Mouse (Mus musculus) midbrain, embryonic 13.5 days (tissue): ENCODE measurements around the gene Gm340. TPM values are rescaled to one million over a fixed set of nuclear protein-coding genes. Genes with fewer than 3 reads are reported as not detected.

Experiments
- ATAC-seq: fragments of 200-750 bp; cut with Nextera tagmentation; 2 replicates; pipeline ENCODE4 v1.8.0; 2017; ENCODE audit warnings: mild to moderate bottlenecking, moderate TSS enrichment, moderate library complexity
- H3K27ac ChIP-seq: fragments of 300-500 bp; sonication (generic); 2 replicates; pipeline ENCODE4 v1.5.1; 2015; ENCODE audit warnings: inconsistent platforms, mild to moderate bottlenecking, moderate library complexity
- H3K27me3 ChIP-seq: fragments of 300-500 bp; sonication (generic); 2 replicates; pipeline ENCODE4 v1.6.1; 2015; ENCODE audit warnings: mild to moderate bottlenecking, inconsistent platforms
- H3K36me3 ChIP-seq: fragments of 300-500 bp; sonication (generic); 2 replicates; pipeline ENCODE4 v1.6.1; 2015; ENCODE audit warnings: mild to moderate bottlenecking, inconsistent platforms
- H3K4me1 ChIP-seq: fragments of 300-500 bp; sonication (generic); replicated peaks from 2 replicates; pipeline ENCODE4 v1.6.1; 2015; ENCODE audit warnings: inconsistent platforms
- H3K4me2 ChIP-seq: fragments of 300-500 bp; sonication (generic); replicated peaks from 2 replicates; pipeline ENCODE4 v1.6.1; 2015; ENCODE audit warnings: moderate library complexity, mild to moderate bottlenecking, inconsistent platforms
- H3K4me3 ChIP-seq: fragments of 300-500 bp; sonication (generic); replicated peaks from 2 replicates; pipeline ENCODE4 v1.5.1; 2015; ENCODE audit warnings: mild to moderate bottlenecking, inconsistent platforms
- H3K9ac ChIP-seq: fragments of 300-500 bp; sonication (generic); replicated peaks from 2 replicates; pipeline ENCODE4 v1.6.1; 2015; ENCODE audit warnings: mild to moderate bottlenecking, inconsistent platforms
- H3K9me3 ChIP-seq: fragments of 300-500 bp; sonication (generic); 2 replicates; pipeline ENCODE4 v1.6.1; 2016; ENCODE audit warnings: mild to moderate bottlenecking, inconsistent platforms
- WGBS: fragments of 180-500 bp; shearing (Covaris S2); methylation state at CpG from one replicate; pipeline ENCODE4 v1.1.7; 2015; 5-methylcytosine and 5-hydroxymethylcytosine counted together
- polyA plus RNA-seq: library from polyadenylated mRNA; unstranded; fragments of >200 nt; fragmentation: Nextera tagmentation; extraction: Ambion mirVana; gene quantifications from 2 replicates; pipeline ENCODE4 v1.2.1, GENCODE M21; 2015

Gm340 gene
- polyA plus RNA-seq, result 2.8 and 3.5 TPM in 2 replicates

GRCm38 (mm10) chr19:41581706-41582420, at the start of gene Gm340:
Gm340 (plus strand) TSS chr19:41582370.
- Histone ChIP-seq H3K4me3 (no peak within 1 kb of the TSS), H3K9me3 (no peaks in the 10 kb centered on the region), H3K27ac (no peak within 1 kb of the TSS), H3K4me2 (no peak within 1 kb of the TSS), H3K36me3 (peaks cover 55% of the 10 kb centered on the region), H3K27me3 (no peaks in the 10 kb centered on the region), H3K9ac (no peak within 1 kb of the TSS), H3K4me1 (no peaks in the 10 kb centered on the region)
- no peak for ATAC-seq
- WGBS, result 95% methylated on average over 23 of the region's 23 CpGs

DNA sequence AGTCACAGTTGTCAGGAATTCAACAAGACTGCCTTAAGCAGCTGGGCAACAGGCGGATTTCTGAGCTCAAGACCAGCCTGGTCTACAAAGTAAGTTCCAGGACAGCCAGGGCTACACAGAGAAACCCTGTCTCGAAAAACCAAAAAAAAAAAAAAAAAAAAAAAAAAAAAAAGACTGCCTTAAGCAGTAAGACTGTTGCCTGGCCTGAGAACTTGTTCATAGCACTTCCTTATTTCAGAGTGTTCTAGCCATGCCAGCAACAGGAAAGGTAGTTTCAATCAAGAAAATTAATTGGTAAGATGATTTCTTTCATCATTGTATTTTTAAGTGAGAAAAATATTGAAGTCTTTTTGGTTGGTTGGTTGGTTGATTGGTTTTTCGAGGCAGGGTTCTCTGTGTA, 48.1 kb upstream of the Gm340 start:
- Histone ChIP-seq H3K27me3 (no peaks in the 10 kb centered on the region), H3K4me1 (peaks cover 4% of the 10 kb centered on the region; the same call in 1 of the 2 replicates), H3K36me3 (0 out of 2 replicates have a peak, but pooled peaks cover 3% of the 10 kb centered on the region), H3K9ac (no peak overlapping the region), H3K9me3 (no peaks in the 10 kb centered on the region), H3K27ac (no peak overlapping the region), H3K4me2 (no peak overlapping the region), H3K4me3 (no peak overlapping the region)
- ATAC-seq, result no peak
- 95% methylated on average over 3 of the region's 3 CpGs for WGBS

DNA sequence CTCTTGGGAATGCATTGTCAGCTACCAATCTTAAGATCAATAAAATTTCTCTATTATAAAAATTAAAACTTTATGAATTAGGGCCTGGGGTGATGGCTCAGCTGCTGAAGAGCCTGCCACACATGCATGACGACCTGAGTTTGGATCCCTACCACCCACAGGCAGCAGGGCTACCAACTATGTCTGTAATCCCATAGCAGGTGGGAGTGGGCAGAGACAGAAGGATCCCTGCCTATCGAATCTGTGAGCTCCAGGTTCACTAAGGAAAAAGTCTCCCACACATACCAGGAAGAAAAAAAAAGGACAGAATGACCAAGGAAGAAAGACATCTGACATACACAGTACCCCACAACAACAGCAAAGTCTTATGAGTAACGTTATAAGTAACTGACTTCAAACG, 25.2 kb upstream of the Gm340 start:
- Histone ChIP-seq H3K9ac (no peak overlapping the region), H3K4me2 (no peak overlapping the region), H3K4me1 (peaks cover 11% of the 10 kb centered on the region), H3K27me3 (no peaks in the 10 kb centered on the region), H3K36me3 (peaks cover 29% of the 10 kb centered on the region), H3K9me3 (no peaks in the 10 kb centered on the region), H3K27ac (no peak overlapping the region), H3K4me3 (no peak overlapping the region)
- no peak for ATAC-seq
- 81% methylated on average over 4 of the region's 4 CpGs for WGBS

DNA sequence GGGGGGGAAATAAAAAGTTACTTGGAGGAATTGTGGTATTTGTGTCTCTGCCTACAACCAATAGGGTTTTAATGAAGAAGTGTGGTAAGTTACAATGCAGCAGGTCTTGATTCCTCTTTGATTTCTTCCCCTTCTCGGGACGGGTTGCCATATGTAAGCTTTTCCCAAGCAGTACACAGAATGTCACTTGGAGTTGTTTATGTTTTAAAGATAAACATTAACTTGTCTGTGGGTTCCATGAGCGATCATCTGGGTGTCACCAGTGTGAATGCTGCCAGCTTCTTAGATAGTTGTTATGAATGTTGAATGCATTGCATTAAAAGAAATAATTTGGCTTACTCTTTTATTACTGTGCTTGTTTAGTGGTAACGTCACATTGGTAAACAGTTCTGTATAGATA, 24.7 kb upstream of the Gm340 start:
- H3K36me3 ChIP-seq, result peaks cover 26% of the 10 kb centered on the region
- H3K9me3 ChIP-seq, result no peaks in the 10 kb centered on the region
- peaks cover 11% of the 10 kb centered on the region for H3K4me1 ChIP-seq
- H3K4me3 ChIP-seq, result no peak overlapping the region
- no peaks in the 10 kb centered on the region for H3K27me3 ChIP-seq
- no peak for ATAC-seq
- H3K27ac ChIP-seq, result no peak overlapping the region
- no peak overlapping the region for H3K9ac ChIP-seq
- no peak overlapping the region for H3K4me2 ChIP-seq
- 93% methylated on average over 4 of the region's 4 CpGs for WGBS

GRCm38 (mm10) chr19:41558891-41559486, 23.2 kb upstream of the Gm340 start:
- Histone ChIP-seq H3K9ac (no peak overlapping the region), H3K27ac (no peak overlapping the region), H3K27me3 (no peaks in the 10 kb centered on the region), H3K9me3 (no peaks in the 10 kb centered on the region), H3K4me2 (no peak overlapping the region), H3K4me3 (no peak overlapping the region), H3K4me1 (peaks cover 11% of the 10 kb centered on the region), H3K36me3 (peaks cover 23% of the 10 kb centered on the region)
- 73% methylated on average over 9 of the region's 9 CpGs for WGBS
- peak; percentile 79 for ATAC-seq

- 96% methylated on average over 3 of the region's 3 CpGs for WGBS
- ATAC-seq, result no peak
- Histone ChIP-seq H3K4me1 (peaks cover 11% of the 10 kb centered on the region), H3K4me2 (no peak overlapping the region), H3K27ac (no peak overlapping the region), H3K4me3 (no peak overlapping the region), H3K27me3 (no peaks in the 10 kb centered on the region), H3K9me3 (no peaks in the 10 kb centered on the region), H3K36me3 (peaks cover 19% of the 10 kb centered on the region), H3K9ac (no peak overlapping the region)
These were observed 21.3 kb upstream of the Gm340 start for GRCm38 (mm10) chr19:41560856-41561255.

DNA sequence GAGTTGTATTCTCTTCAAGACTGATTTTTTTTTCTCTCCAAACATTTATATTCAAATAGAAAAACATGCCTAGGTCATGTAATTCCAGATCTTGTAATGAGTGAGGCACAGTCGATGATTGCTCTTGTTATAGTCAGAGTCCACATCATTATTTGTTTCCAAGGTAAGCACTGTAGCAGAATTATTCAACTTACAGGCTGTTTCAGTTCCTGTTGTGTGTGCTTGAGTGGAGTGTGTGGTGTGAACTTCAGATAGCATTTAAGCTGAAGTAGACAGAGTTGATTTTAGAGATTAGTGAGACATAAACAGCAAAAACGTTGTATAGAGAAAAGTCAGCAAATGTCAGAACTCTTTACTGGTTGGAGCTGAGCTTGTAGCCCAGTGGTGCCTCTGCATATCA, 13.4 kb upstream of the Gm340 start:
- Histone ChIP-seq H3K9ac (no peak overlapping the region), H3K4me1 (0 out of 2 replicates have a peak, but pooled peaks cover 5% of the 10 kb centered on the region), H3K36me3 (no peaks in the 10 kb centered on the region), H3K4me2 (no peak overlapping the region), H3K4me3 (no peak overlapping the region), H3K27me3 (no peaks in the 10 kb centered on the region), H3K9me3 (no peaks in the 10 kb centered on the region), H3K27ac (no peak overlapping the region)
- no peak for ATAC-seq
- 78% methylated on average over 2 of the region's 2 CpGs for WGBS

DNA sequence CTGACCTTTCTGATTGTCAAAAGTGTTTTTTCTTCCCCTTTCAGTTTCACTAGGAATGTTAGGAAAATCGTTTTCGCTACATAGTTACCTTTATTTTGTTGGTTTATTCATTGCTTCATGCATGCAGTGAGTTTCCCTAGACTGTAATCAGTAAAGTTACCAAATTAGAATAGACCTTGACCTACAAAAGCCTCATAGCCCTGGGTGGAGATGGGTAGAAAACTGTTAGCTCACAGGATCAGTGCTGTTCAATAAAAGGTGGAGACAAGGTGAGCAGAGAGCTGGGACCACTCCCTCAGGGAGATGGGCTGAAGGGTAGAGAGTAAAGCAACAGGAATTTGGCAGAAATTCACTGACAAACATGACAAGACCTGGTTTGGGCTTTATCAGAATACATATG, 8.5 kb upstream of the Gm340 start:
- no peak overlapping the region for H3K9ac ChIP-seq
- no peaks in the 10 kb centered on the region for H3K27me3 ChIP-seq
- no peaks in the 10 kb centered on the region for H3K9me3 ChIP-seq
- WGBS, result 96% methylated on average over 2 of the region's 2 CpGs
- H3K4me2 ChIP-seq, result no peak overlapping the region
- H3K36me3 ChIP-seq, result no peaks in the 10 kb centered on the region
- H3K4me3 ChIP-seq, result no peak overlapping the region
- no peak for ATAC-seq
- no peak overlapping the region for H3K27ac ChIP-seq
- H3K4me1 ChIP-seq, result 0 out of 2 replicates have a peak, but pooled peaks cover 5% of the 10 kb centered on the region

DNA sequence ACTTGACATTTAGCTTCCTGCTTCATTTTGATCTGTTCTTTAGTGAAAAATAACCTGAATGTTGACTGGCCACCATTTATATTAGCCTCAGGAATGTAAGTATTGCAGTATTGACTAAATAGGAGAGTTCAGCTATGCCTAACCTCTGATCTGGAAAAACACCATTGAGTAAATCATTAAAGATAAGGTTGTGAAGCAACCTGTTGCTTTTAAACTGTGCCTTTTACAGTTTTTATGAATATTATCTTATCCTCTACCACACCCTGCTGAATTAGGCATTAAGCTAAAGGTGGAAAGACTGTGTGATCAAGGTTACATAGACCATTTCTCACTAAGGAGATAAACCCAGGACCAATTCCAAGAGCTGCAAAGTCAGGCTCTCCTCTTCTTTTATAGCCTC, 4.6 kb upstream of the Gm340 start:
- Histone ChIP-seq H3K9ac (no peak overlapping the region), H3K27me3 (no peaks in the 10 kb centered on the region), H3K4me3 (no peak overlapping the region), H3K27ac (no peak overlapping the region), H3K9me3 (no peaks in the 10 kb centered on the region), H3K4me1 (0 out of 2 replicates have a peak, but pooled peaks cover 1% of the 10 kb centered on the region), H3K36me3 (peaks cover 12% of the 10 kb centered on the region), H3K4me2 (no peak overlapping the region)
- no peak for ATAC-seq

GRCm38 (mm10) chr19:41579311-41579920, 2.8 kb upstream of the Gm340 start:
- Histone ChIP-seq H3K9ac (no peak overlapping the region), H3K36me3 (peaks cover 30% of the 10 kb centered on the region), H3K4me2 (no peak overlapping the region), H3K27me3 (no peaks in the 10 kb centered on the region), H3K4me3 (no peak overlapping the region), H3K4me1 (no peaks in the 10 kb centered on the region), H3K9me3 (no peaks in the 10 kb centered on the region), H3K27ac (no peak overlapping the region)
- 96% methylated on average over 4 of the region's 4 CpGs for WGBS
- ATAC-seq, result no peak

DNA sequence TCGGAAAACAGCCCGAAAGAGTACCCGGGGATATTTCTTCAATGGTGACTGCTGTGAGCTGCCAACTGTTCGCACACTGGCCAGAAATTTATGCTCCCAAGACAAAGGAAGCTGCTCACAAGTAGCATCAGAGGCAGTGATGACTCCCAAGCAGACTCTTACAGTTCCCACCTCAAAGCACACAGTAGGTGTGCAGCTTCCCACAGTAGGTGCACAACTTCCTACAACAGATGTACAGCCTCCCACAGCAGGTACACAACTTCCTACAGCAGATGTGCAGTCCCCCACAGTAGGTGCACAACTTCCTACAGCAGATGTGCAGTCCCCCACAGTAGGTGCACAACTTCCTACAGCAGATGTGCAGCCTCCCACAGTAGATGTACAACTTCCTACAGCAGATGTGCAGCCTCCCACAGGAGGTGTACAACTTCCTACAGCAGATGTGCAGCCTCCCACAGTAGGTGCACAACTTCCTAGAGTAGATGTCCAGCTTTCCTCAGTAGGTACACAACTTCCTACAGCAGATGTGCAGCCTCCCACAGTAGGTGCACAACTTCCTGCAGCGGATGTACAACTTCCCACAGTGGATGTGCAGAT, 846 bp downstream of the Gm340 start:
- WGBS, result 99% methylated on average over 5 of the region's 5 CpGs
- Histone ChIP-seq H3K36me3 (peaks cover 59% of the 10 kb centered on the region), H3K9me3 (no peaks in the 10 kb centered on the region), H3K4me2 (no peak overlapping the region), H3K27me3 (no peaks in the 10 kb centered on the region), H3K4me1 (no peaks in the 10 kb centered on the region), H3K9ac (no peak overlapping the region), H3K4me3 (no peak overlapping the region), H3K27ac (no peak overlapping the region)
- ATAC-seq, result no peak

GRCm38 (mm10) chr19:41586752-41587151, 4.6 kb downstream of the Gm340 start:
- Histone ChIP-seq H3K4me3 (no peak overlapping the region), H3K27ac (no peak overlapping the region), H3K9ac (no peak overlapping the region), H3K9me3 (no peaks in the 10 kb centered on the region), H3K27me3 (no peaks in the 10 kb centered on the region), H3K4me2 (no peak overlapping the region), H3K4me1 (0 out of 2 replicates have a peak, but pooled peaks cover 8% of the 10 kb centered on the region), H3K36me3 (peaks cover 55% of the 10 kb centered on the region)
- ATAC-seq, result no peak
- WGBS, result 92% methylated on average over 10 of the region's 10 CpGs
